Mouse (Mus musculus) bone marrow, adult 2 months (tissue): ENCODE measurements at regions not wholly inside any gene's neighbourhood (a gene's known extent, or its start where the extent isn't known, plus 50 kb on each side); places are given as distances from the start of the nearest gene placed in this dataset.

ENCODE experiments used
- H3K27ac ChIP-seq: fragments of 200-500 bp; 2 replicates; pipeline ENCODE4 v1.5.1; 2012; ENCODE audit warnings: low read depth, mild to moderate bottlenecking, control low read depth, inconsistent platforms, low read length; ENCODE audit not compliant: control insufficient read depth, poor library complexity, insufficient read depth
- H3K4me1 ChIP-seq: fragments of 200-500 bp; 2 replicates; pipeline ENCODE4 v1.6.1; 2011; ENCODE audit warnings: low read length; ENCODE audit not compliant: control insufficient read depth, insufficient read depth
- H3K4me3 ChIP-seq: fragments of 200-500 bp; replicated peaks from 2 replicates; pipeline ENCODE3; 2011; ENCODE audit warnings: mild to moderate bottlenecking, low read depth, low read length, control low read depth; ENCODE audit not compliant: control insufficient read depth
- CTCF ChIP-seq: fragments of 200-500 bp; IDR thresholded peaks from 2 replicates; pipeline ENCODE4 v1.5.1; 2011; ENCODE audit warnings: low read length, control low read depth; ENCODE audit not compliant: control insufficient read depth, insufficient read depth
- POLR2A ChIP-seq: fragments of 200-500 bp; IDR thresholded peaks from 2 replicates; pipeline ENCODE4 v1.6.1; 2011; ENCODE audit warnings: low read depth, mild to moderate bottlenecking, control low read depth, low read length, borderline replicate concordance; ENCODE audit not compliant: control insufficient read depth
- WGBS: fragments of 180-500 bp; shearing (Covaris S2); methylation state at CpG from one replicate; pipeline ENCODE4 v1.1.7; 2018; 5-methylcytosine and 5-hydroxymethylcytosine counted together

- 86% methylated on average over 4 of the region's 4 CpGs for WGBS
- TF ChIP-seq POLR2A (no peak), CTCF (no peak)
- no peak overlapping the region for H3K4me3 ChIP-seq
- no peak overlapping the region for H3K27ac ChIP-seq
- no peaks in the 10 kb centered on the region for H3K4me1 ChIP-seq
These were observed 181.3 kb upstream of the Ttc29 start for GRCm38 (mm10) chr8:78031811-78032210.

DNA sequence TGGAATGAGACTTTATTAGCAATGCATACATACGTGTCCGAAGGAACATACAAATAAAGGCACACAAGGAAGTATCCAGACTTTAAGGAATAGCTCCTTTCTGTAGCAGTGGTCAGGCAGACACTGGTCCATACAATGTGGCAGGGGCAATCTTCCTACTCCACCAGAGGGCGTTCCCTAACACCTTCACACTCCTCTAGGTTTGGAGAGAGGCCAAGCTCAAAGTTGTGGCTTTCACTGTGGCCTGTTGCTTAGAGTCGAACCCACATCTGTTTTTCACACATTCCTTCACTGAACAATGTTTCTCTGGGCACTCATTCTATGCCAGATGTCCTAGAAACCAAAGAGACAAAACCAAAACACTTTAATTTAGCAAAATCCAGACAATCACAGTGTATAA lies 178.4 kb upstream of the Ttc29 start:
- H3K27ac ChIP-seq, result no peak overlapping the region
- TF ChIP-seq CTCF (no peak), POLR2A (no peak)
- no peaks in the 10 kb centered on the region for H3K4me1 ChIP-seq
- no peak overlapping the region for H3K4me3 ChIP-seq
- 55% methylated on average over 4 of the region's 4 CpGs for WGBS

- no peak overlapping the region for H3K27ac ChIP-seq
- H3K4me1 ChIP-seq, result no peaks in the 10 kb centered on the region
- H3K4me3 ChIP-seq, result no peak overlapping the region
- TF ChIP-seq POLR2A (no peak), CTCF (no peak)
- 62% methylated on average over 1 of the region's 1 CpGs for WGBS
These were observed 175.9 kb upstream of the Ttc29 start for GRCm38 (mm10) chr8:78037218-78037617.

GRCm38 (mm10) chr8:78046691-78047090 lies 166.4 kb upstream of the Ttc29 start:
- TF ChIP-seq CTCF (no peak), POLR2A (no peak)
- 75% methylated on average over 3 of the region's 3 CpGs for WGBS
- H3K27ac ChIP-seq, result no peak overlapping the region

GRCm38 (mm10) chr8:78050768-78051167 lies 162.3 kb upstream of the Ttc29 start:
- H3K4me3 ChIP-seq, result no peak overlapping the region
- 65% methylated on average over 3 of the region's 3 CpGs for WGBS
- H3K4me1 ChIP-seq, result no peaks in the 10 kb centered on the region; the same call in 1 of the 2 replicates
- H3K27ac ChIP-seq, result no peak overlapping the region
- TF ChIP-seq POLR2A, result no peak
- no peak for TF ChIP-seq CTCF

More at GRCm38 (mm10) chr8:78046691-78047090, 166.4 kb upstream of the Ttc29 start:
- H3K4me3 ChIP-seq, result no peak overlapping the region
- H3K4me1 ChIP-seq, result no peaks in the 10 kb centered on the region

GRCm38 (mm10) chr8:78054435-78054834 lies 158.7 kb upstream of the Ttc29 start:
- Histone ChIP-seq H3K27ac (no peak overlapping the region), H3K4me3 (no peak overlapping the region), H3K4me1 (no peaks in the 10 kb centered on the region; the same call in 1 of the 2 replicates)
- TF ChIP-seq CTCF (no peak), POLR2A (no peak)
- WGBS, result 14% methylated on average over 5 of the region's 5 CpGs

GRCm38 (mm10) chr8:78054920-78055319 lies 158.2 kb upstream of the Ttc29 start:
- Histone ChIP-seq H3K4me3 (no peak overlapping the region), H3K4me1 (no peaks in the 10 kb centered on the region; the same call in 1 of the 2 replicates), H3K27ac (no peak overlapping the region)
- 32% methylated on average over 8 of the region's 8 CpGs for WGBS
- TF ChIP-seq POLR2A (no peak), CTCF (no peak)

DNA sequence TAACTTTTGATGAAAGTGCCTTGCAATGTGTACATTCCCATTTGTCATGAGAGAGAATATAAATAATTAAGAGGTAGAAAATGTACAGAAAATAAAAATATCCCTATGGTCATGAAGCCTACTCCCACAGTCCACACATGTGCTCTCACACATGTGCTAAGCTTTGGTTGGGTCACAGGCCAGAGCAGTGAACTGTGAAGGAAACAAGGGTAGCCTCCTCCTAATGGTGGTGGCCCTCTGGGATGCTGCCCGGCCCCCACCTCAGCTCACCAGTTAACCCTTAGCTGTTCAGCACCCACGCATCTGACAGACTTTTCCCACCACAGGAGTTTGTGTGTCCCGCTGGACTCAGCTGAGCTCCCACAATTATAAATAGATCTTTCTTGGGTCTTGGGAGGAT lies 157.6 kb upstream of the Ttc29 start:
- no peak overlapping the region for H3K27ac ChIP-seq
- no peak for TF ChIP-seq POLR2A
- TF ChIP-seq CTCF, result no peak
- WGBS, result 85% methylated on average over 3 of the region's 3 CpGs

GRCm38 (mm10) chr8:78057357-78057756 lies 155.7 kb upstream of the Ttc29 start:
- WGBS, result 49% methylated on average over 4 of the region's 4 CpGs
- TF ChIP-seq CTCF, result no peak
- no peak for TF ChIP-seq POLR2A
- H3K27ac ChIP-seq, result no peak overlapping the region
- H3K4me3 ChIP-seq, result no peak overlapping the region
- H3K4me1 ChIP-seq, result no peaks in the 10 kb centered on the region; the same call in 1 of the 2 replicates

More for the DNA sequence above, 157.6 kb upstream of the Ttc29 start:
- Histone ChIP-seq H3K4me3 (no peak overlapping the region), H3K4me1 (no peaks in the 10 kb centered on the region; the same call in 1 of the 2 replicates)
